Mouse (Mus musculus) lung, adult 2 months (tissue): ENCODE measurements at regions not wholly inside any gene's neighbourhood (a gene's known extent, or its start where the extent isn't known, plus 50 kb on each side); places are given as distances from the start of the nearest gene placed in this dataset.
A peak's percentile ranks its signal among the peaks of the same experiment; 100 is the strongest.

Experiments
- DNase-seq: peaks from one replicate; pipeline ENCODE4 v3.0.0; 2022
- H3K4me1 ChIP-seq: fragments of 200-500 bp; 2 replicates; pipeline ENCODE4 v1.6.1; 2011; ENCODE audit warnings: low read length; ENCODE audit not compliant: control insufficient read depth, insufficient read depth
- H3K4me3 ChIP-seq: fragments of 200-500 bp; replicated peaks from 2 replicates; pipeline ENCODE3; 2011; ENCODE audit warnings: low read depth, mild to moderate bottlenecking, control low read depth, low read length; ENCODE audit errors: extremely low read depth
- CTCF ChIP-seq: fragments of 200-500 bp; IDR thresholded peaks from 2 replicates; pipeline ENCODE4 v1.5.1; 2011; ENCODE audit warnings: mild to moderate bottlenecking, low read length, control low read depth; ENCODE audit not compliant: insufficient read depth
- POLR2A ChIP-seq: fragments of 200-500 bp; IDR thresholded peaks from 2 replicates; pipeline ENCODE4 v1.6.1; 2011; ENCODE audit warnings: low read depth, mild to moderate bottlenecking, control low read depth, low read length, borderline replicate concordance; ENCODE audit errors: extremely low read depth
- WGBS: fragments of 180-500 bp; shearing (Covaris S2); methylation state at CpG from one replicate; pipeline ENCODE4 v1.1.7; 2018; 5-methylcytosine and 5-hydroxymethylcytosine counted together

DNA sequence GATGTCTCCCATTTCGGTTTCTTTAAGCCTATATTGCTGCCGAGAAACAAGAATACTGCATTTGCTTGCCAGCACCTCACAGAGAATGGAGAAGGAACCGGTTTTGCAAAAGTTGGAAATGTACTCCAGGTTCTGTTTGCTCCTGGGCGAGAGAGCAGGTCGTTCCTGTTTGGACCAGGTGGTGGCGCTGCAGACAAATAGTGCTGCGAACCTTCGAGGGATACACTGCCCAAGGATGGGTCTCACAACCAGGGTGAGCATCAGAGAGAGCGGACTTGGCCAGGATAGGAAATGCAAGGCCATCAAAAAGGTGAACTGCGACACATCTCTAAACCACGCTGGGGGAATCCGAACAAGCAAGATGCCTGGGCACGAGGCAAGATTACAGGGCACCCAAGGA is 54.0 kb upstream of the Ets2 start:
- Histone ChIP-seq H3K4me3 (no peak overlapping the region), H3K4me1 (no peaks in the 10 kb centered on the region)
- peak; percentile 74 for DNase-seq
- 10% methylated on average over 13 of the region's 13 CpGs for WGBS
- no peak for TF ChIP-seq POLR2A
- peak; percentile 94 for TF ChIP-seq CTCF

DNA sequence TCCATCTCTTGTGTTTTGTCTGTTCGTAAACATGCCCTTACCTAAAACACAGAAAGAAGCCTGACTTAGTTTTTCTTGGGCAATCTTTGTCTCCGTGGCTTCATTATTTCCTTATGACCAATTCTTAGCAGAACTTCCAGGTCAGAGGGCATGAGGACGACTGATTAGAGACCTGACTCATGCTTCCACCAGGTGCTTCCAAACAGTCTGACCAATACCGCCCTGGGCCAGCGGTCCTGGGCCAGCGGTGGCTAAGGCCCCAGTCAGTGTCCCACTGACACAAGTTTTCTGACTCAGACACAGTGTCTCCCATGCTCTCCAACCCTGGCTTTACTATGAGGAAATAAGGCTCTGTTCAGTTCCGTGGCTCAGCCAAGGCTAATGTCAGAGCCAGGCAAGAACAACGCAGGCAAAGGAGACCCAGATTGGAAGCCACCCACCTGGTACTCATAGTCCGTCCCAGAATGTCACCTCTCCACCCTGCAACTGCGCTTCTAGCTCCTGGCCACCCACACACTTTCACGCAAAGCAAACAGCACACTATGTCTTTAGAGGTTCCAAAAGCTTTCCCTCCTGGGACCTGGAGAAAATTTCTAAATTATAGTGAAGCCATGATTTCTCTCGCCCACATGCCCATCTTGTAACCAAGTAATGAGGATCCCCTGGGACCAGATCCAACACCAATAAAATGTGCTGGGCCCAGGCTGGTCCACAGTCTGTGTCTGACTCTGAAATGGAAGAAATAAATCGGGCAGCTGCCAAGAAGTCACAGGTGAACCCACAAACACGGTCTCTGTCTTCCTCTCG is 56.6 kb upstream of the Erg start:
- DNase-seq = no peak
- TF ChIP-seq POLR2A (no peak), CTCF (no peak)
- H3K4me1 ChIP-seq = no peaks in the 10 kb centered on the region
- WGBS = 77% methylated on average over 15 of the region's 15 CpGs
- no peak overlapping the region for H3K4me3 ChIP-seq

DNA sequence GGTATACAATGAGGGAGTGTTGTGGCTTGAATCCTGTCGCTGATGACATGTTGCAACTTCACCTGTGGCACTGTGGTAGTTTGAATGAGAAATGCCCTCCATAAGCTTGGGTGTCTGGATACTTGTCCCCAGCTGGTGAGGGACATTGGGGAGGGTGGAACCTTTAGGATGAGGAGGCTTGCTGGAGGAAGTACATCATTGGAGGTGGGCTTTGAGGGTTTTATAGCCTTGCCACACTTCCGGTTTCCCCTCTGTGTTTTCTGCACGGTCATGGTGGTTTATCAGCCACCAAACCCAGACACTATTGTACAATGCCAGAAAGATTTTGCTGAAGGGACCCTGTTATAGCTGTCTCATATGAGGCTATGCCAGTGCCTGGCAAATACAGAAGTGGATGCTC is 54.3 kb upstream of the Erg start:
- Histone ChIP-seq H3K4me1 (no peaks in the 10 kb centered on the region), H3K4me3 (no peak overlapping the region)
- no peak for DNase-seq
- WGBS = 82% methylated on average over 3 of the region's 3 CpGs
- no peak for TF ChIP-seq POLR2A
- no peak for TF ChIP-seq CTCF

- TF ChIP-seq CTCF (no peak), POLR2A (no peak)
- DNase-seq = no peak
- H3K4me3 ChIP-seq = no peak overlapping the region
- 76% methylated on average over 3 of the region's 3 CpGs for WGBS
- no peaks in the 10 kb centered on the region for H3K4me1 ChIP-seq
These were observed 53.3 kb upstream of the Erg start for GRCm38 (mm10) chr16:95639677-95640076.

DNA sequence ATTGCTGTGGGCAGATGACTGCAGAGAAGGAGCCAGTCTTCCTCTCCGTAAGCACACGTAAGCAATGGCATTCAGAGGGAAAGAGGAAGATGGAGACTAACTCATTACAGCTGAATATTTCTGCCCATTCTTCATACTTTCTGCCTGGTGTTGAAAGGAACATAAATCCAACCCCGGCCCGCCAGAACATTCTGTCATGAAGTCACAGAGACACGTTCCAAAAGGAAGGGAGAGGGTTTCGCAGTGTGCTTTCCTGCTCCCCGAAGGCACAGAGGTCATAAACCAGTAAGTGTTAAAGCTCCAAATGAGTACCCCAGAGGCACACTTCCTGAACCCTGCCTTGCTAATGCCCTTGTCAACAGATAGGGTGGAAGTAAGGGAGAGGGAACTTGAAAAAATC is 51.5 kb upstream of the Erg start:
- no peak for DNase-seq
- TF ChIP-seq POLR2A (no peak), CTCF (no peak)
- Histone ChIP-seq H3K4me3 (no peak overlapping the region), H3K4me1 (no peaks in the 10 kb centered on the region)
- 62% methylated on average over 7 of the region's 7 CpGs for WGBS

DNA sequence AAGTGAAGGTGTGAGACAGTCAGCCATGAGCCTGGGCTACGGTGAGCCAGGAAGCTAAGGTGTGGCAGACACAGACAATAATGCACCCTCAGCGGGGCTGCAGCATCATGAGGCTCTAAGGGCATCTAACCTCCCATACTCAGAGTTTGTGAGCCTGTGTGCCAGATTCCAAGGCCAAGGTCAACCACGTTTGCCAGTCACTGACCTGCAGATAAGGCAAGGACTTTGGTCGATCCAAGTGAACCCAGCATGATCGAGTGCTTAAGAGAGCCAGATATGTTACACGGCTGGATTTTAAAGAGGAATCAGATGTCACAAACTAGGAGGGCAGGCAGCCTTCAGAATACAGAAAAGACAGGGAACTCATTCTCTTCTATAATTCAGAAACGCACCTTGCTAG is 50.2 kb upstream of the Erg start:
- DNase-seq = no peak
- TF ChIP-seq CTCF (no peak), POLR2A (no peak)
- Histone ChIP-seq H3K4me3 (no peak overlapping the region), H3K4me1 (no peaks in the 10 kb centered on the region)
- WGBS = 68% methylated on average over 7 of the region's 7 CpGs
